Mouse (Mus musculus): ENCODE measurements at regions not wholly inside any gene's neighbourhood (a gene's known extent, or its start where the extent isn't known, plus 50 kb on each side); places are given as distances from the start of the nearest gene placed in this dataset.

- TF ChIP-seq CTCF (IDR thresholded peaks at IDR 0.05; ENCODE audit: extremely low read depth, insufficient read depth, low read length), result no peak
- no peak for TF ChIP-seq POLR2A (IDR thresholded peaks at IDR 0.05; ENCODE audit: extremely low read depth, insufficient read depth, low read length)
Measured at GRCm38 (mm10) chr2:168334241-168334588, 52.7 kb upstream of the Kcng1 start.
